Mouse (Mus musculus) lung, adult 2 months (tissue): ENCODE results near the gene Mgmt. TPM values are rescaled to one million over a fixed set of nuclear protein-coding genes. Genes with fewer than 3 reads are reported as not detected.

Experiments used
- DNase-seq: peaks from one replicate; pipeline ENCODE4 v3.0.0; 2022
- H3K4me1 ChIP-seq: fragments of 200-500 bp; 2 replicates; pipeline ENCODE4 v1.6.1; 2011; ENCODE audit warnings: low read length; ENCODE audit not compliant: control insufficient read depth, insufficient read depth
- H3K4me3 ChIP-seq: fragments of 200-500 bp; replicated peaks from 2 replicates; pipeline ENCODE3; 2011; ENCODE audit warnings: low read depth, mild to moderate bottlenecking, control low read depth, low read length; ENCODE audit errors: extremely low read depth
- CTCF ChIP-seq: fragments of 200-500 bp; IDR thresholded peaks from 2 replicates; pipeline ENCODE4 v1.5.1; 2011; ENCODE audit warnings: mild to moderate bottlenecking, low read length, control low read depth; ENCODE audit not compliant: insufficient read depth
- POLR2A ChIP-seq: fragments of 200-500 bp; IDR thresholded peaks from 2 replicates; pipeline ENCODE4 v1.6.1; 2011; ENCODE audit warnings: low read depth, mild to moderate bottlenecking, control low read depth, low read length, borderline replicate concordance; ENCODE audit errors: extremely low read depth
- WGBS: fragments of 180-500 bp; shearing (Covaris S2); methylation state at CpG from one replicate; pipeline ENCODE4 v1.1.7; 2018; 5-methylcytosine and 5-hydroxymethylcytosine counted together
- polyA plus RNA-seq: library from polyadenylated mRNA; depleted of rRNA; stranded (reverse); fragments of >200 nt; gene quantifications from 2 replicates; pipeline ENCODE4 v1.2.3, GENCODE M21; 2012

Gene Mgmt
- polyA plus RNA-seq, 1 experiment, result 1.7 TPM

DNA sequence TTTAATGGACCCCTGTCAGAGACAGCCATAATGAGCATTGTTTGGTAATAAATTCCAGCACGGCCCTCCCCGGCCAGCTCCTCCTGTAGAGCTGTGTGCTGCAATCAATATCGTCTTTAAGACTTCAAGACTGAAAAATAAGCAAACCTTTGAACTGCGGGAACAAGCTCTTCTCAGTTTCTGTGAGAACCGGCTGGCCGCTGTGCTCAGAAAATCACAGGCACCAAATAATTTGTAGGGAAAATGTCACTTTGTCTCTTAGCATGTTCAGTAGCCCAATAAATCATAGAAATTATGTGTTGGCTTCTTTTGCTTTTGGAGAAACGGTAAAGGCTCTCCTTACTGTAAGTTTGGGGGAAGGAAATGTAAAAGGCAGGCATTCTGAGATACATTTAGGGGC is 58.2 kb downstream of the Mgmt start:
- DNase-seq, result no peak
- WGBS, result 44% methylated on average over 7 of the region's 7 CpGs
- TF ChIP-seq POLR2A (no peak), CTCF (no peak)

DNA sequence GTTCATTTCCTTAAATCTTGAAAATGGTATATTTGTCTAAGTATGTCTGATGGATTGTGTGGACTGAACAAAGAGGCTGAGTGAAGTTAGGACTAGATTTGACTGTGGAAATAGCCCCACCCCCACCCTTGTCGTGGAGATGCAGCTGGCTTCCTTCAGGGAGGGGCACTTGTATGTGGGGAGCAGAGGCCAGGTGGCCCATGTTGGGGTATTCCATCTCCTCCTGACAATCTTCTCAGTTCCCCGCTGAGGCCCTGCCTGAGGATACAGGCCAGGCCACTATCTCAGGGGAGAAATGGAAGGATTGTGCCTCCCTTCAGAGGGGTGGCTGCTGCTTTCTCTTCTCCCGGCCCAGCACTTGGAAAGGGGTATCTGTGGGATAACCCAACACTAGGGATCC is 58.8 kb downstream of the Mgmt start:
- Histone ChIP-seq H3K4me1 (no peaks in the 10 kb centered on the region), H3K4me3 (no peak overlapping the region)
- 42% methylated on average over 3 of the region's 3 CpGs for WGBS
- TF ChIP-seq POLR2A (no peak), CTCF (no peak)
- DNase-seq, result no peak

More for the DNA sequence above, 58.2 kb downstream of the Mgmt start:
- H3K4me1 ChIP-seq, result no peaks in the 10 kb centered on the region
- H3K4me3 ChIP-seq, result no peak overlapping the region

DNA sequence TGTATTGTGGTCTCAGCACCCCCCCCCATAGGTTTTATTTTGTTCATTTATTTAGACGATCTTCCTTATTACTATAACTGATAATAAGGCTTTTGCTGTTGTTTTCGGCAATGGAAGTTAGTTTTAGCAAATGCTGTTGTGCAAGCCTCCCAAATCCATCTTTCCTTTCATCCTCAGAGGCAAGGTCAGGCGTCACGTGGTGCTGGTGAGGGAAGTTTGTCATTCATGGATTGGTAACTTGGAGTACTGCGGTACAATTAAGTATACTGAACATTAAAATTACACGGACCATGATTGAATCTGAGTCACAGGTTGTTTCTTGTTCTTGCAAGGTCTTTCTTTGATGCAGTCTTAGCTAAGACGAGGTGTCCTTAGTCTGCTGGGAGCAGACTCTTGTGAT is 77.9 kb downstream of the Mgmt start:
- no peak overlapping the region for H3K4me3 ChIP-seq
- no peaks in the 10 kb centered on the region for H3K4me1 ChIP-seq
- no peak for DNase-seq
- WGBS, result 93% methylated on average over 7 of the region's 7 CpGs
- TF ChIP-seq CTCF (no peak), POLR2A (no peak)

GRCm38 (mm10) chr7:136975001-136975400 is 80.6 kb downstream of the Mgmt start:
- Histone ChIP-seq H3K4me1 (no peaks in the 10 kb centered on the region), H3K4me3 (no peak overlapping the region)
- no peak for DNase-seq
- TF ChIP-seq POLR2A (no peak), CTCF (no peak)
- WGBS, result 88% methylated on average over 5 of the region's 5 CpGs

GRCm38 (mm10) chr7:136997456-136997855 is 103.0 kb downstream of the Mgmt start:
- no peak overlapping the region for H3K4me3 ChIP-seq
- TF ChIP-seq POLR2A, result no peak
- TF ChIP-seq CTCF, result no peak
- DNase-seq, result no peak
- 92% methylated on average over 15 of the region's 15 CpGs for WGBS
- H3K4me1 ChIP-seq, result no peaks in the 10 kb centered on the region

GRCm38 (mm10) chr7:137000703-137001102 is 106.3 kb downstream of the Mgmt start:
- 77% methylated on average over 11 of the region's 11 CpGs for WGBS
- DNase-seq, result no peak
- TF ChIP-seq POLR2A (no peak), CTCF (no peak)
- Histone ChIP-seq H3K4me1 (no peaks in the 10 kb centered on the region), H3K4me3 (no peak overlapping the region)

DNA sequence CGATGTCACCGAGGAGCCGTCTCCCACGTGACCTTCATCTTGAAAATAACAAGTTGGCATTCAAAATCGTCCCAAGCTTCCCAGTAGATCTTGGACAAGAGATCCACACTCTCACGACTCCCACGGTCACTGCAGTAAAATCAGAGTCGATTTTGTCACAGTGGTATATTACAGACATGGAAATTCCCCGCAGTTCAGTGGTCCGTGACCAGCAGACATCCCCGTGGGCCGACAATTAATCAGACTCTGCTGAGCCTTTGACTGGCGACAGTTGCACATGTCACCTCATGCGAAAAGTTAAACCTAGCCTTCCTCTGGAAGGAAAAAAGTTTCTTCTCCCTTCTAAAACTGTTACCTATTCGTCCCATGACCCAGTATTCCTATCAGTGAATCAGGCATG is 106.8 kb downstream of the Mgmt start:
- Histone ChIP-seq H3K4me1 (no peaks in the 10 kb centered on the region), H3K4me3 (no peak overlapping the region)
- no peak for DNase-seq
- no peak for TF ChIP-seq CTCF
- TF ChIP-seq POLR2A, result no peak
- WGBS, result 81% methylated on average over 15 of the region's 15 CpGs

DNA sequence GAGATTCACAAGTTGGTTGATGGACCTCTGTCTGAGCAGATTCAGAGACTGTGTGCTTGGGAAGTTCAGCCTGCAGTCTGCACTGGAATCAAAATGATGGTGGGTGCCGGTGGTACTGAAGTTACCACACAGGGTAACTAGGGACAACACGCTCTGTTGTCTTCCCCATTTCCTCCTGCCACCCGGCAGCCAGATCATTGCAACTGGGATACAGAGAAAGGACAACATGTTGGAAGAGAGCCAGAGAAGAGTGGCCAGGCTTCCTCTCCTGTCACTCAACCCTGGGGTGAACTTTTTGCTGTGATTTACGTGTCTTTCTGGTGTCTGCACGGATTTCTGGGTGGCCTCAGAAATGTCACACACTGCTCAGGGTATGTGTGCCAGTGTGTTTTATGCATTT is 107.4 kb downstream of the Mgmt start:
- Histone ChIP-seq H3K4me3 (no peak overlapping the region), H3K4me1 (no peaks in the 10 kb centered on the region)
- no peak for TF ChIP-seq CTCF
- no peak for TF ChIP-seq POLR2A
- WGBS, result 25% methylated on average over 5 of the region's 5 CpGs
- no peak for DNase-seq

- no peak overlapping the region for H3K4me3 ChIP-seq
- no peak for TF ChIP-seq CTCF
- no peak for TF ChIP-seq POLR2A
- 72% methylated on average over 3 of the region's 3 CpGs for WGBS
- no peak for DNase-seq
- H3K4me1 ChIP-seq, result no peaks in the 10 kb centered on the region
These were observed 108.0 kb downstream of the Mgmt start for GRCm38 (mm10) chr7:137002431-137002830.

- Histone ChIP-seq H3K4me1 (no peaks in the 10 kb centered on the region), H3K4me3 (no peak overlapping the region)
- TF ChIP-seq POLR2A, result no peak
- TF ChIP-seq CTCF, result no peak
- no peak for DNase-seq
- 48% methylated on average over 11 of the region's 11 CpGs for WGBS
These were observed 110.9 kb downstream of the Mgmt start for GRCm38 (mm10) chr7:137005293-137005692.

DNA sequence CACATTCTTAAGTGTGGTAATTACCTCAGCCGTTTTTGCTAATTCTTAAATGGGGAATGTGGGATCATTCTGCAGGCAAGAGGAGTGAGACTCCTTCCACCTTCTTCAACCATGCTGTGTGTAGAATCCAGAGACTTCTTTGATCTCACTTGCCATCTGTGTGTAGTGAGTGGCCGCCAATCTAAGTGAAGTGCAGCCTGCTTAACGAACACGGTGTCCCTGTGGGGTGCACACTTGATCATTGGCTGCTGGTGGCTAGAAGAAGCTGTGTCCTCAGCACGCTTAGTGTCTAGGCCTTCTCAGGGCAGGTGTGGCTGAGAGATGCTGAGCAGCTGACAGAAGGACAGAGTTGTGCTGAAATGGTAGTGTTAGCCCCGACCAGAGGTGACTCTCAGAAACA is 113.9 kb downstream of the Mgmt start:
- TF ChIP-seq CTCF, result no peak
- TF ChIP-seq POLR2A, result no peak
- DNase-seq, result no peak
- no peak overlapping the region for H3K4me3 ChIP-seq
- no peaks in the 10 kb centered on the region for H3K4me1 ChIP-seq
- 74% methylated on average over 6 of the region's 6 CpGs for WGBS
